Comparison of ENCODE assay signal across 8 mouse cellular contexts in the genomic region with DNA sequence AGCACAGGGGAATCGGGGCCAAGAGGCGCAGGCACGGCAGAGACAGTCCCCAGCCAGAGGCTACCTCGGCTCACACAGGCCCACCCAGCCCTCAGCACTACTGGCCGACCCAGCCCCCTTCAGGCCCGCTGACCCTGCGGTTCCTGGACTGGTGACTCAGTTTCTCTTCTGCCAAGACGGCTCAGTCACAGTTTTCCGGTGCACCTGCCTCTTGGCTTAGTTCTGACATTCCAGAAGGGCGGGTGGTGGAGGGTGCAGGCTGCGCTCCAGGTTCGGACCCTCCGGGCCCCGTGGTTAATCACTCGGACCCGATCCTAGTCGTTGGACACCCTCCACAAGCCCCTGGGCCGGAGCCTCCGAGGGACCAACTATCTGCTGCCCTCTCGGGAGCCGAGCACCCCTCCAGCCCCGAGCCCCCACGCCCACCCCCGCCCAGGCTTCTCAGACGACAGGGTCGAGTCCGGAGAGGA. TPM values are rescaled to one million over a fixed set of nuclear protein-coding genes. Genes with fewer than 3 reads are reported as not detected.
DNase-seq lines count a peak whose midpoint lies in the region; ATAC-seq and TF ChIP-seq lines count a peak whose summit lies in the region.

No protein-coding gene starts in this region.

- H3K27ac ChIP-seq in hindbrain, embryonic 11.5 days (ENCODE audit: low read depth, low read length) = peak overlapping the region; percentile 88
- H3K27ac ChIP-seq in liver, embryonic 14.5 days = peak overlapping the region; percentile 41

- no peaks in the 10 kb centered on the region; the same call in 1 of the 2 replicates for H3K4me1 ChIP-seq in hindbrain, embryonic 11.5 days (replicated peaks; ENCODE audit: control insufficient read depth, insufficient read depth, low read length)
- H3K4me1 ChIP-seq in liver, embryonic 14.5 days (replicated peaks; ENCODE audit: control insufficient read depth in 2 of 2, insufficient read depth in 2 of 2, low read length in 1 of 2) = peaks cover 4 to 15% of the 10 kb centered on the region in 2 experiments

- peak; percentile 75 for ATAC-seq in hindbrain, embryonic 11.5 days (ENCODE audit: low FRiP score)
- peak; percentile 17; the same call in 1 of the 2 replicates for ATAC-seq in liver, embryonic 14.5 days (ENCODE audit: insufficient read depth)

- peak; percentile 45 for DNase-seq in cerebellum, adult 8-10 months
- no peak for DNase-seq in cerebellum, postnatal 4 days (ENCODE audit: low spot score in 2 of 2)
- DNase-seq in thymus, postnatal 10 days (ENCODE audit: low spot score in 2 of 2) = peak; percentile 34 to 50
- no peak for DNase-seq in thymus, postnatal 0 days (ENCODE audit: low spot score)
- no peak for DNase-seq in hindbrain, embryonic 11.5 days (ENCODE audit: low spot score)
- DNase-seq in liver, embryonic 14.5 days (ENCODE audit: low read depth in 3 of 3, low spot score in 3 of 3) = no peak
- DNase-seq in thymus, postnatal 14 days = peak; percentile 57
- DNase-seq in spleen, postnatal 10 days (ENCODE audit: low spot score in 2 of 2) = no peak

- H3K4me3 ChIP-seq in hindbrain, embryonic 11.5 days (ENCODE audit: low read depth, low read length) = peak overlapping the region; percentile 90
- H3K4me3 ChIP-seq in liver, embryonic 14.5 days (ENCODE audit: insufficient read depth in 1 of 2, low read depth in 2 of 2, low read length in 2 of 2) = peak overlapping the region; percentile 88 to 100

- TF ChIP-seq CTCF in liver, embryonic 14.5 days (IDR thresholded peaks at IDR 0.05; ENCODE audit: low read depth) = no peak

- 3% methylated on average over 24 of the region's 27 CpGs for WGBS in hindbrain, embryonic 11.5 days
- 1% methylated on average over 27 of the region's 27 CpGs for WGBS in liver, embryonic 14.5 days (ENCODE audit: insufficient replicate concordance)

- H3K9ac ChIP-seq in hindbrain, embryonic 11.5 days (ENCODE audit: low read depth, low read length) = peak overlapping the region; percentile 96
- peak overlapping the region; percentile 94 for H3K9ac ChIP-seq in liver, embryonic 14.5 days (replicated peaks)

- H3K27me3 ChIP-seq in hindbrain, embryonic 11.5 days (ENCODE audit: control insufficient read depth, insufficient read depth, low read length) = no peaks in the 10 kb centered on the region
- no peaks in the 10 kb centered on the region for H3K27me3 ChIP-seq in liver, embryonic 14.5 days (ENCODE audit: control insufficient read depth, insufficient read depth, low read length)

- peak overlapping the region; percentile 71 for H3K4me2 ChIP-seq in hindbrain, embryonic 11.5 days (replicated peaks; ENCODE audit: low read depth, low read length)
- H3K4me2 ChIP-seq in liver, embryonic 14.5 days (ENCODE audit: low read depth) = peak overlapping the region; percentile 92

- no peaks in the 10 kb centered on the region for H3K9me3 ChIP-seq in hindbrain, embryonic 11.5 days (ENCODE audit: control insufficient read depth, low read length)
- H3K9me3 ChIP-seq in liver, embryonic 14.5 days (ENCODE audit: control insufficient read depth, low read length) = no peaks in the 10 kb centered on the region

- TF ChIP-seq EP300 in liver, embryonic 14.5 days (IDR thresholded peaks at IDR 0.05; ENCODE audit: low read depth) = no peak

- H3K36me3 ChIP-seq in hindbrain, embryonic 11.5 days (ENCODE audit: control insufficient read depth, insufficient read depth, low read length) = peaks cover 6% of the 10 kb centered on the region; the same call in 1 of the 2 replicates
- H3K36me3 ChIP-seq in liver, embryonic 14.5 days (replicated peaks; ENCODE audit: control insufficient read depth, insufficient read depth, low read depth) = no peaks in the 10 kb centered on the region; the same call in 1 of the 2 replicates

RNA-seq across cellular contexts. Expression of gene Sh2b1, which starts 0.7 kb away (rescaled TPM):
- 37.8 and 38.6 TPM in 2 replicates for polyA plus RNA-seq in thymus, postnatal 0 days (2015; fragmentation: Nextera tagmentation; extraction: Ambion mirVana)
- polyA plus RNA-seq in hindbrain, embryonic 11.5 days (2014; fragmentation: Nextera tagmentation; extraction: Ambion mirVana) = 38.0 and 41.0 TPM in 2 replicates
- 12.4 and 12.9 TPM in 2 replicates for polyA plus RNA-seq in liver, embryonic 14.5 days (2012; rRNA removed)
- 8.3 and 9.5 TPM in 2 replicates for polyA plus RNA-seq in liver, embryonic 14.5 days (2014; fragmentation: Nextera tagmentation; extraction: Ambion mirVana)

RNA-seq across cellular contexts. Expression of gene Atp2a1, which starts 11.6 kb away (rescaled TPM):
- 3.1 and 4.2 TPM in 2 replicates for polyA plus RNA-seq in thymus, postnatal 0 days (2015; fragmentation: Nextera tagmentation; extraction: Ambion mirVana)
- polyA plus RNA-seq in hindbrain, embryonic 11.5 days (2014; fragmentation: Nextera tagmentation; extraction: Ambion mirVana) = 2.7 and 3.0 TPM in 2 replicates
- 0.15 and 0.16 TPM in 2 replicates for polyA plus RNA-seq in liver, embryonic 14.5 days (2012; rRNA removed)
- polyA plus RNA-seq in liver, embryonic 14.5 days (2014; fragmentation: Nextera tagmentation; extraction: Ambion mirVana) = 0.10 TPM in 1 of 2 replicates, not detected in the other

RNA-seq across cellular contexts. Expression of gene Tufm, which starts 12.6 kb away (rescaled TPM):
- 95.4 and 104 TPM in 2 replicates for polyA plus RNA-seq in thymus, postnatal 0 days (2015; fragmentation: Nextera tagmentation; extraction: Ambion mirVana)
- polyA plus RNA-seq in hindbrain, embryonic 11.5 days (2014; fragmentation: Nextera tagmentation; extraction: Ambion mirVana) = 140 and 147 TPM in 2 replicates
- polyA plus RNA-seq in liver, embryonic 14.5 days (2012; rRNA removed) = 44.6 and 67.8 TPM in 2 replicates
- polyA plus RNA-seq in liver, embryonic 14.5 days (2014; fragmentation: Nextera tagmentation; extraction: Ambion mirVana) = 73.2 and 82.9 TPM in 2 replicates

RNA-seq across cellular contexts. Expression of gene Atxn2l, which starts 28.7 kb away (rescaled TPM):
- polyA plus RNA-seq in thymus, postnatal 0 days (2015; fragmentation: Nextera tagmentation; extraction: Ambion mirVana) = 37.9 and 38.5 TPM in 2 replicates
- 54.5 and 55.1 TPM in 2 replicates for polyA plus RNA-seq in hindbrain, embryonic 11.5 days (2014; fragmentation: Nextera tagmentation; extraction: Ambion mirVana)
- 41.3 and 42.9 TPM in 2 replicates for polyA plus RNA-seq in liver, embryonic 14.5 days (2012; rRNA removed)
- polyA plus RNA-seq in liver, embryonic 14.5 days (2014; fragmentation: Nextera tagmentation; extraction: Ambion mirVana) = 17.3 and 24.3 TPM in 2 replicates

RNA-seq across cellular contexts. Expression of gene Rabep2, which starts 46.0 kb away (rescaled TPM):
- 22.2 and 22.7 TPM in 2 replicates for polyA plus RNA-seq in thymus, postnatal 0 days (2015; fragmentation: Nextera tagmentation; extraction: Ambion mirVana)
- polyA plus RNA-seq in hindbrain, embryonic 11.5 days (2014; fragmentation: Nextera tagmentation; extraction: Ambion mirVana) = 19.5 and 20.2 TPM in 2 replicates
- 3.4 and 4.4 TPM in 2 replicates for polyA plus RNA-seq in liver, embryonic 14.5 days (2012; rRNA removed)
- 3.1 and 4.6 TPM in 2 replicates for polyA plus RNA-seq in liver, embryonic 14.5 days (2014; fragmentation: Nextera tagmentation; extraction: Ambion mirVana)

Comparison
In these comparisons a context has a peak if more than half of its experiments do, and no peak if none do; other contexts are left out.
1. DNase-seq: peak in cerebellum, adult 8-10 months (single experiment), thymus, postnatal 10 days (2 of 2) and thymus, postnatal 14 days (single experiment); none in cerebellum, postnatal 4 days (0 of 2), thymus, postnatal 0 days (single experiment), hindbrain, embryonic 11.5 days (single experiment), liver, embryonic 14.5 days (0 of 3) and spleen, postnatal 10 days (0 of 2).